Mouse (Mus musculus) cerebellum, adult 9-11 months (tissue): ENCODE results near the gene Spert.

Experiments used
- DNase-seq: peaks from one replicate; pipeline ENCODE4 v3.0.0; 2022

The Spert gene

DNA sequence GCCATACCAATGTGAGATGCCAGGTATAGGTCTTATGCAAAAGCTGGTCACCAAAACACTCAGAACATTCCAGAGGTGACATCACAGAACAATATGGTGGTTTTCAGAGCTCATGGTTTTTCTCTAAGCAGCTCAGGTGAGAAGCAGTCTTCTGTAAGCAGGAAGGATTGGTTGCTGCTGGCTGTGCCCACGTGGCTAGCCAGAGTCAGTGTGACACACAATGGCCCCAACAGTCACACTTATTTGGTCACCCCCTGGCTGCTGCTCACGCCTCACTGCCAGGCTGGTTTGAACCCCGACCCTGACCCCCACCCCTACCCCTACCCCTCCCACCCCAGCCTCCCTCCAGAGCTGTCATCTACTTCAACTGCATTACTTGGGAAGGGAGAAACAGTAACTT, at the start of gene Spert:
Spert (minus strand) TSS at position 139 of the 400 bp plus-strand sequence.
- DNase-seq, result no peak

DNA sequence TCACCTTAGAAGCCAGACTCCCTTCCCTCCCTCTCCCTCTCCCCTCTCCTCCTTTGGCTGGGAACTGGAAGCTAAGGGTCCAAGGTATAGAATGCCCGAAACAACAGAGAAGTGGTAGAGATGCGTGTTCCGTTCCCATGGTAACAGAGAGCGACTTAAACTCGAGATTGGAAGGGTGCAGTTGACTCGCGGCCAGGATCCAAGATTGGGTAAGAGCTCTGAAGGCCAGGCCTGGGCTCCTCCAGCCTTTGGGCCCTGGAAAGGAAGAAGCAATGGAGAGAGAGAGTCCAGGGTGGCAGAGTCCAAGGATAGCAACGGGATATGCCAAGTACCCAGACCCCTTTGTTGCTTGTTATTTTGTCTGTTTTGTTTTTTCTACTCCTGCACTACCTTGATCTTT, 49.2 kb upstream of the Spert start, which contains the start of gene Erich6b:
Erich6b (plus strand) TSS at position 180 of the 400 bp plus-strand sequence.
- no peak for DNase-seq

DNA sequence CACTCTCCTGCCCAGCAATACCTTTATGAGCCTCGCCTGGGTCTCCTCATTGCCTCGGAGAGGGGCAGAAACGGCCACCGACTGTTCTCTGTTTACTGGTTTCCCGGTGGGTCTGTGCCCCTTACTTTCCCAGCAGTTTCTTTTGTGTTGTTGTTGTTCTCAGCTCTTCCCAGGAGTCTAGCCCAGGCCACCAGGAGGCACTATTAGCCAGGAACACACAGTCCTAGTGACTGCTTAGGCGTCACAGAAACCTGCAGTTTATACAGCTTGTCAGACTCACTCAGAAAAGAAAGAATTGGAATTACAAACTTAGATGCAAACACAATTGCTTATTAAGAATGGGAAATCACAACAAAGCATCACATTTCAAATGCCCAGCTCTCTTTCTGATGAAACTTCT, 48.5 kb upstream of the Spert start:
- DNase-seq, result no peak

DNA sequence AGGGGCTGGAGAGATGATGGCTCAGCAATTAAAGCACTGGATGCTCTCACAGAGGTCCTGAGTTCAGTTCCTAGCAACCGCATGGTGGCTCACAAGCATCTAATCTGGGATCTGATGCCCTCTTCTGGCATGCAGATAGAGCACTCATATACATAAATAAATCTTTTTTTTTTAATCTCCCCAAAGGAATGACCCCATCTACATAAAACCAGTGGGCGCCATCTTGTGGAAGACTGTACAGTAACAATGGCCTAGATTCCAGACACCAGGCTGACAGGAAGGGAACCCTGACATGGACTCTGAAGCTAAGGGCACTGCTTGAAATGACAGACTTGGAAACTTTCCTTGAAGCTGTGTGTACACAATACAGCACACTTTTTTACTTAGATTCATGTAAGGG, 47.9 kb upstream of the Spert start:
- peak; percentile 19 for DNase-seq

DNA sequence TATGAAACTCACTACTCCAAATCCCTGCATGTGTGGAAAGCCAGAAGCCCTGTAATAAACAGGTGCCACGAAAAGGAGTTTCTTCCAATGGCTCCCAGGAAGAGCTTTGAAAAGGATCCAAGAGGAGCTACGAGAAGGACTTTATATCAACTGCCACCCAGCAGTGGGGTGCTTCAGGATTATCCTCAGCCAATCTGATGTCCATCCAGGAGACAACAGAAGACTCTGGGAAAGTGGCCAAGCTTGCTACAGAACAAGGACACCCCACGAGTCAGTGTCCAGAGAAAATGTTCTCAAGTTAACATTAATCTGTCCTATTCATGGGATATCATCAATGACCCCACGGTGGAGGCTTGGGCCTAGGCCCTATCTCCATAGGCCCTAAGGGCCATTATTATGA, 44.7 kb upstream of the Spert start:
- peak; percentile 80 for DNase-seq

DNA sequence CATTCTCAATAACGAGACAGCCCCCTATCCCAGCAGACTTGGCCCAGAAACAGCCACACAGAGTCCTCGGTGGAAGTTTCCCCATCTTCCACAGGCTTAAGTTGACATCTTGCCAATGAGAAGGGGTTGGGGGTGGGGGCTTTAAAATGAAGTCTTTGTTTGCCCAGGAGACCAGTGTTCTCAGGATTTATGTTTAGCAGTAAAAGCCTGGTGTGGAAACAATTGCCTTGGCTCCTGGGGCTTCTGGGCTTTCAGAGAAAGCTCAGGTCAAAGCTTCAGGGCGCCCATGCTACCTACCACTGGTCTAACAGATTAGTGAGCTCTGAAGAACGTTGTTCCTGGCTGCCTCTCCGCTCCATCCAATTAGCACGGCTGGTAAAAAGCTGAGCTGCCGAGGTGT, 43.2 kb upstream of the Spert start:
- DNase-seq, result peak; percentile 20

DNA sequence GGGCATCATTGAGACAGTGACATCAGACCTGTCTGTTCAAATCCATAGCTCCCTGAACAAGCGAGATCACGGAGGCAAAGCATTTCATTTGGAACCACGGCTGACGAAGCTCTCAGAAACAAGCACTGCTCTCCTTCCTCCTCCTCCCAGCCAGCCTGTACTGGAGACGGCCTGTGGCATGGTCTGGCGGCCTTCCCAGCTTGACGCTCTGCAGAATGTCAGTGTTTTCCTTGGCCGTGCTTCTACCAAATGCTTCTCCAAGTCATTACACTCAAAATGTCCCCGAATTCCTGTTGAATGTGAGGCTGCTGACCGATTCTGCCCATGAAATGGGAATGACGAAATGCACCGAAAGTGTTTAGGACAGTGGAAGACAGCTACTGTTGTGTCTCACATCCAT, 42.4 kb upstream of the Spert start:
- peak; percentile 80 for DNase-seq

DNA sequence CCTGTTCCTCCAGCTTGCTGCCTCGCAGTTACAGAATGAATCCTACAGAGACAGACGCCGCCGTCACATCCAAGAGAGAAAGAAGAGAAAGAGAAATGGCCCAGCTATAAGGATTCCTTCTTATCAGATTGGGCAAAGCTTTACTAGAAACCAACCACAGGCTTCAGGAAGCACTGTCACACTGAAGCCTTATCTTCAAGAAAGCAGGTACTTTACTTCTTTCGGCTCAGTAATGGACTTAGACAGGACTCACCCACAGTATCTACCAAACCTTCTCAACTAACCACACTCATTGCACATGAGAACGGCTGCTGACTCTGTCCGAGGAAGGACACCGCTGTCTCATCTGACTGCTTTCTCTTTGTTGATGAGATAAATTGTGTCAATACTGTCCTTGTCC, 36.0 kb upstream of the Spert start:
- no peak for DNase-seq

DNA sequence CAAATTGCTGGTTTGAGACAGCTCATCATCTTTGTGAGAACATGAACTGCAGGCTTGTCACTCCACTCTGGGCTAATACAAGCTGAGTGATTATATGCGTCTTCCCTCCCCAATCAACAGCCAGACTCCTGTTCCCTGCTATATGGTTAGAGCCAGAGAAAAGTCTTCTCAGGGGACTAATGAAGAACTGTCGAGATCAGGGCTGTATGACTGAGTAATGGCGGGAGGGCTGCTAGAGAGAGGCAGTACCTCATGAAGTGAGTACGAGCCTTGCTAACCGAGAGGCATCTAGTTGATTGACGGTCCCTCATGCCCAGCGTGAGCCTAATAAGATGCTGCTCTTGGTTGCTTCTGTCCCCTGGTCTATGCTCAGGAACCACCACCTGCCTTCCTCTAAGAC, 30.1 kb upstream of the Spert start:
- no peak for DNase-seq

DNA sequence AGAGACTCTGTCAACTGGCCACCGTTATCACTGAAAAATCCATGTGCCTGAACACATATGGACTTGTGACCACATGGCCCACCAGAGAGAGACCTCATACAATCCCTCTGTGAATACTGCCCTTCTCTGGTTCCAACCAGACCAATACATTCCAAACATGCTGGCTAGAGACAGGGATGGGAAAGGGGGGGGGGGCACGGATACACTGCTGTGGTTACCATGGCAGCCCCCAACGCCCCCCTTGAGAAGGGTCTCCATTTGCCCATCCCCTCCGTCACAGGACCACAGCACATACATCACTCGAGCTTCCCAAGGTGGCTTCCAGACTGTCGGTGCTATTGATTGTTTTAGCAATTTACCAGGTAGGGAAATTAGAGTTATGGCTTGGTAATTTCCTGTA, 23.5 kb upstream of the Spert start:
- DNase-seq, result no peak

DNA sequence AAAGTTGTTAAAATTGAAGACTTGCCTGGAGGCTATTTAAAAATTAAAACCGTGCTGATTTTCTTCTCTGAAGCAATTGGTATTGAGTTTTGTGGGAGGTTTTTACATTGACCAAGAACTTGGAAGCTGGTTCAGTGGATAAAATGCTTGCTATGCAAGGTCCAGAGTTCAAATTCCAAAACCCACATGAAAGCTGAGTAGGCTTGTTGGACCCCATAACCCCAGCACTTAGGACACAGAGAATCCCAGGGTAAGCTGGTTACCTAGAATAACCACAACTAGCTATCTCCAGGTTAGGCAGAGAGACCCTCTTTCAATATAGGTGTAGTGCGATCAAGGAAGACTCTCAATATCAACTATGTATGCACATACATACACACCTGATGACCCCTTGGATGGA, 16.3 kb upstream of the Spert start:
- no peak for DNase-seq

DNA sequence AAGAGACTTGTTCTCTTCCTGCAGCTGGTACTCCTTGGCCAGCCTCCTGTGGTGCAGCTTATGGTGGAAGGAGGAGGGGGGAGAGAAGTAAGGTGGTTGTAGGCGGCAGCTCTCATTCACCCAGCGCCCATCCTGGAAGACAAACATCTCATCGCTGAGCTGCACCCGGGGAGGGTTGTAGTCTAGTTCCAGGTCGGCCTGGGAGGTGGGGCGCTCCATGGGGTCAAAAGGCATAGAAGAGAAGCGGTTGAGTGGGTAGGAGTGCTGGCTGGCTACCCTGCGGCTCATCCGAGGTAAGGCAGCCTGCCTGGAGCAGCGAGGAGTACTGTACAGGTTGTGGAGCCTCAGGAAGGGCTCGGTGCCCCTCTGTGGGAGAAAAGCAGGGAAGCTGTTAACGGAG, 9.0 kb downstream of the Spert start:
- no peak for DNase-seq

DNA sequence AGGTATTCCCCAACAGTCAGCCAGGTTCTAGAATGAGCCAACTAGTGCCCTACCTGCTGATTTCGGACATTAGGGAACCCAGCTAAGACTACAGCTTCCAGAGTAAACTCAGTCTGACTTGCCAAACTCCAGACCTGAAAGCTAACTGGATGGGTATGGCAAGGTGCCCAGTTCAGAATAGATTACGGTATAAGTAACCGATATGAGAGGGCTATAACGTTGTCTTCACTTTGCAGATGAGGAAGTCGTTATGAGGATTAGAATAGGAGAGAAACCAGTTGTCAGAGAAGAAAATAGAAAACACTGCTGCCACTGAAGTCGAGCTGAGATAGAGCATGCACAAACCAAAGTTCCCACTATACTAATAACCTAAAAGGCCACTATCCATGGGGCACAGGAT, 13.9 kb downstream of the Spert start:
- DNase-seq, result no peak

DNA sequence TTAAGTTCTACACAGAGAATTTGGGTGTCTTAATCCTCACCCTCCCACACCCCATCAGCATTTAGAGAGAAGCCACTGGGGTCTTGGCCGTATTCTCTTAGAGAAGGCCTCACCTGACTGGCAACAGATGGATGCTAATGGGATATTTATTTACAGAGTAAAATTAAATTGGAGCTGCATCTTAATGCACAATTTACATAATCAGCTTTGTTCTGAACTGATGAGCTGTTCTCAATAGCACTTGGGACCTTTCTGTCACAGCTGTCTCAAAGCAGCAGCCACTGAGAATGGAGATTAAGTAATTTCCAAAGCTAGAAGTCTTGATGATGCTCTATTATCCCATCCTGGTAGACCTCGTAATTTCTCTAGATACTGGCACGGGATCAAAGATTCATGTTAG, 26.6 kb downstream of the Spert start:
- DNase-seq, result peak; percentile 9

DNA sequence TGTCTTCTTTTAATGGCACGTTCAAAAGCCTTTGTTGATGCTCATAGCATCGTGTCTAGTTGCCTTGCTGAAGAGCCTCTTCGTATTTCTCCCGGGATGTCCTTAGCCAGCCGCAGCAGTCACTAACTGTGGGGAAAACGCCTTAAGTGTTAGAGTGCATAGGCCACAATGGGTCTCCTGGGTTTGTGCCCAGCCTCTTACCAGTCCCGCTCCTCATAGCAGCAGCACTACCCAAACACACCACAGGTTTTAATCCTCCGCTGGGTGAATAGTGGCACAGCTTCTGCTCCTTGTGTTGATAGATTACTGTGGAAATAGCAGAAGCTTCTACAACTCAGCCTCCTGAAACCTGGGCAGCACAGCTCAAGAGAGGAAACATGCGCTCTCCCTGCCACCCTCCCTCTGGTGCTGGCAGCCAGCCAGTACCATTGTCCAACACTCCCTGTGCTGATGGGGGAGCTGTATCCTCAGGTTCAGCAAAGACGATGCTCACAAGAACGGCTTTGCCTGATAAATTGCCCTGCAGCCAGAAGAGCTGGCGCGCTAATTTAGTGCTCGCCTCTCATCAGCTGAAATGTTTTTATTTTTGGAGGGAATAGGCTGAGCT, 27.3 kb downstream of the Spert start:
- DNase-seq, result peak; percentile 94

DNA sequence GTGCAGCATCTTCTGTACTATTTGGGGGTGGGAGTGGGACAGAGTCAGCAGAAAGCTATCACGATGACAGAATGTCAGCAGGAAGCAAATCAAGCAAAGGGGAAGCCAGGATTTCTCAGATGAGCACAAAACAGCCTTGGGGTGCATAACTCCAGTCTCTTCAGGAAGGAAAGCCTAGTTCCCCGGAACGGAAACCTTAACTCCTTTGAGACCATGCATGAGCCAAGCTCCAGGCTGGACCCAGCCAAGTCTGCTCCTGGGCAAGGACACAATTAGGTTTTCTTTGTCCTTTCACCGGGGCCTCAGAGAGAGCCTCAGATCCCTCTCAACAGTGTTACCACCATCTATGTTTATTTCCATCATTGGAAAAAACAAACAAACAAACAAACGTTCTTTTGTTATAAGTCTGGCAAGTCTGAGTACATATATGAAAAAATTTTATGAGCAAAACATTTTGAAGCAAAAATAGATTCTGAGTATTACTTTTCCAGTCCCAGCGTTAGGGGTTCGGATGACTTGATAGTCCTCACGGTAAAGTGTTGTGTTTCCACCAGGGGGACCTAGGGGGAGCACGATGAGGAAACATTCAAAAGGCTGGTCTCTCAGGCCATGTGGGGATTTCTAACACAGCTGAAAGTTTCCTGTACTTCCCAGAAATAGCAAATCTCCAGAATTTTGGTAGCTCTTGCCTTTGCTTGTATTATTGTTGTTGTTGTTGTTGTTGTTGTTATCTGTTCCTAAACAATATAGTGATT, 31.2 kb downstream of the Spert start:
- no peak for DNase-seq

DNA sequence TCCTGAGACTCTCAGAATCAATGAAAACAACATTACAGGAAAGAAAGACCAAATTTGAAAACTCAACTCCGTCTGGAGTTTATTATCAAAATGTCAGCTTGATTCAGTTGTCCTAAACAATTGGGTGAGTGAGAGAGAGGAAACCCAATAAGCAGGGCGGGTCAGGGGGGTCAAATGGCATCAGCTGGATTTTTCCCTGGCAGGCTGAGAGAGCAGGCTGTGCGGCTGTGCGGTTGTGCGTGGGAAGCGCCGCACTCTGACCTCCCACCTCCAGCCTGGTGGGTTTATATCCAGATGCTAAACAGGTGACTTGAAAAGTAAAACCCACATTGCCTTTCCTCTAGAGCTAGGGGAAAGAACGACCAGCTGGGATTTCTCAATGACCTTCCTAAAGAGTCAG, 51.2 kb downstream of the Spert start:
- DNase-seq, result no peak

DNA sequence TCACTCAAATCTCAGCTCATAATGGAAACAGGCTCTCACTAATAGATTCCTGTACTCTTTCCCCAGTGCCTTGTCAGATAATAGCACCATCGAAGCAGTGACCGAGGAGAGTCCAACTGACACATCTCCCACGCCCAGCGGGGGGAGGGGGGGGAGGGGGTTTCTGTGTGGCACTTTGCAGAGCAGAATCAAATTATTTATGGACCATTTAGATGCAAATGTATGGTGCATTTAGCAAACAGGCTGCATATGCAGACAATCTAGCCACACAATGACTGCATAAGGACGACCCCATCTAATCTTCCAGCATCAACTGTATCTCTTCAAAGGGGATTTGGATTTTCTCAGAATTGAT, 51.9 kb downstream of the Spert start:
- DNase-seq, result no peak

DNA sequence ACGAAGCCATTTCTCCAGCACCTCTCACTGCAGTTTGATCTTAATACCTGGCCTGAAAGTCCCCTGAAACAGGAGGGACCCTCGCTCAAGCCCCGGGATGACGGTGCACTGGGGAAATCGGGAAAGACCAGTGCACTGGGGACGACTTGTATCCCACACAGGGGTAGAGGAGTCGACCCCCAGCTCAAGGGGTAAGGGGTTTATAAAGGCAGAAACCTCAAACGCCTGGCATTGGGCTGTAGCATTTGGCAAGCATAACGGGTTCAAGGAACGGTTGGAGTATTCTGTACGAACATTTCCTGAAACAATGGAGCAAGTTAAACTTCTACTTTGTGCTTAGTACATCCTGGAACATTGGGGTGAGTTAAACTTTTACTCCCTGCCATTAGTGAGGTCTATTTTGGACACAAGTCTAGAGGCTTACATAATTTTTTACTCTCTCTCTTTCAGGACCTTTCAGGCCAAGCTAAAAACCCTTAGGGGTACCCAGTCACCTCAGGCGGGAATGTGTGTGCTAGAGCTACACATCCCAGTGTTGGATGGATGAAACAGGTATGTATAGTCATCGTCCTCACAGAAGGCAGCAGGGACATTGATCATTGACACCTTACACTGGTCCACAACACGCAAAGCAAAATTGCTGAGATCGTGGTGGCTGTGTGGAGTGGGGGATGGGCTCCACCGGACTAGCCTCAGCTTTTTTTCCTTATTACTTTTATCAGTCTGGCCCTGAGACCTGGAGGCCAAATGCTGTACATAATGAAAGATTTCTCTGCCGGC, 52.5 kb downstream of the Spert start:
- no peak for DNase-seq

DNA sequence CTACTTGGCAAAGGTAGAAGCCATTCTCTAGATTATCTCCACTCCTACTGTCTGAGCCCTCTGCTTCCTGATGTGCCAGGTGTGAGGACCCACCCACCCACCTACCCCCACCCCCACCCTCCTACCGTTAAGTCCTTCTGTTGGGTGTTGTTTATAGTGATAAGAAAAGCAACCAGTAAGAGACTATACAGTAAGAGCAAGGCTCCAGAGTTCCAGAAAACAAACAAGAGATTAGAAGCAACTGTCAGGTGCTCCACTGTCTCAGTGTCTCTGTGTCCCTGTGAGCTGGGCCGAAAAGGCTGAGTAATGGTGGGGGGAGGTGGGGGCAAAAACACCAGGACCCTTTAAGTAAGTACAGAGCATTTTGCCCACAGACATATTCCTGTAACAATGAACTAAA, 53.7 kb downstream of the Spert start:
- no peak for DNase-seq
